Mouse (Mus musculus) bone marrow, adult 2 months (tissue): ENCODE measurements around the gene Tmtc2.

Experiments
- CTCF ChIP-seq: fragments of 200-500 bp; IDR thresholded peaks from 2 replicates; pipeline ENCODE4 v1.5.1; 2011; ENCODE audit warnings: low read length, control low read depth; ENCODE audit not compliant: control insufficient read depth, insufficient read depth
- POLR2A ChIP-seq: fragments of 200-500 bp; IDR thresholded peaks from 2 replicates; pipeline ENCODE4 v1.6.1; 2011; ENCODE audit warnings: low read depth, mild to moderate bottlenecking, control low read depth, low read length, borderline replicate concordance; ENCODE audit not compliant: control insufficient read depth

DNA sequence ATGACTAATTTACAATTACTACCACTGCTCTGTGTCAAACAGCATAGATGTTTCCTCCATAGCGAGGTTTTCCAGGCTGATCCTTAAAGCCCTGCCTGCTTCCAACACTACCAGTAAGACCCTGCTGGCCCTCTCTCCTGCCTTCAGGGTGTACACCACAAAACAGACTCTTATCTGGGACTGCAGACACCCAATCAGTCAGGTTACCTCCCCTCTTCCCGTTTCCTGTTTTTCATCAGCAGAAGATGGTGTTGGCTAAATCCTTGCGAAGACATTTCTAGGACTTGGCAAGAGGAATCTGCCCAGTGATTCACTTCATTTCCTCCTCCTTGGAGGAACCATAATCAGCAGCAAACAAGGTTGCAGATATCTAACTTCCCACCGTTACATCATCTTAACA lies 73.8 kb downstream of the Tmtc2 start:
- TF ChIP-seq POLR2A (no peak), CTCF (no peak)
